Mouse (Mus musculus): Measurements from ENCODE around the gene Mon1b.

Gene Mon1b

GRCm38 (mm10) chr8:113674611-113675010 lies 39.2 kb downstream of the Mon1b start:
- DNase-seq, result no peak

GRCm38 (mm10) chr8:113675281-113675680 lies 39.9 kb downstream of the Mon1b start:
- no peak for DNase-seq

- no peak for DNase-seq
Measured at GRCm38 (mm10) chr8:113676811-113677210, 41.4 kb downstream of the Mon1b start.

GRCm38 (mm10) chr8:113679361-113679760 lies 44.0 kb downstream of the Mon1b start:
- DNase-seq, result no peak

GRCm38 (mm10) chr8:113687889-113688542 lies 52.6 kb downstream of the Mon1b start:
- DNase-seq, result no peak

GRCm38 (mm10) chr8:113688543-113688915 lies 53.1 kb downstream of the Mon1b start:
- DNase-seq, result no peak

- DNase-seq, result no peak
Measured at GRCm38 (mm10) chr8:113691622-113692343, 56.4 kb downstream of the Mon1b start.
